Mouse (Mus musculus): ENCODE data around the gene Il12rb1.

DNA sequence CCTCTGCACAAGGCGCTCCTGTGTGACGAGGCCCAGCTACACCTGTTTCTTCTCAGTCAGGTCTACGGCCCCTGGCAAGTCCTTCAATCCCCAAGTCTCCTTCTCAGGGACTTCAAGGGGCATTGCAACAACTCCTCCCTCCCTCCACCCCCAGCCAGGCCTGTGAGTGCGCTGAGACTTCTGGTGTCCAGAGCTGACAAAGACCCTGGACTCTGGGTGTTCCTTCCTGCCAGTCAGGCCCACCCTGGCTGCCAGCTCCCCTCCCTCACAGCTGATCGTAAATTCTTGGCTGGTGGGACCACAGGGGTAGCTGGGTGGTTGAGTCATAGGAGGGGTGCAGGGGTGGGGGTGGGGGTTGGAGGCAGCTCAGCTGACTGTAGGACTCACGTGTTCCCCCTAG lies 43.6 kb downstream of the Il12rb1 start:
- TF ChIP-seq CTCF (IDR thresholded peaks at IDR 0.05; ENCODE audit: borderline replicate concordance, extremely low read depth, insufficient read depth, insufficient read length) = no peak
- TF ChIP-seq POLR2A (IDR thresholded peaks at IDR 0.05; ENCODE audit: borderline replicate concordance, extremely low read depth, insufficient read depth, insufficient read length, poor library complexity, severe bottlenecking) = no peak

Measured in brain, embryonic 14.5 days (tissue).